Mouse (Mus musculus) neural tube, embryonic 12.5 days (tissue): Measurements from ENCODE around the gene Pgam2. TPM values are rescaled to one million over a fixed set of nuclear protein-coding genes. Genes with fewer than 3 reads are reported as not detected.

Source experiments
- ATAC-seq: fragments of 200-750 bp; cut with Nextera tagmentation; 2 replicates; pipeline ENCODE4 v1.8.0; 2017; ENCODE audit warnings: low read depth, mild to moderate bottlenecking, moderate TSS enrichment, moderate library complexity; ENCODE audit not compliant: low FRiP score
- H3K27ac ChIP-seq: fragments of 300-500 bp; sonication (generic); 2 replicates; pipeline ENCODE4 v1.5.1; 2016
- H3K27me3 ChIP-seq: fragments of 300-500 bp; sonication (generic); replicated peaks from 2 replicates; pipeline ENCODE4 v1.6.1; 2016; ENCODE audit warnings: mild to moderate bottlenecking
- H3K36me3 ChIP-seq: fragments of 300-500 bp; sonication (generic); 2 replicates; pipeline ENCODE4 v1.6.1; 2016; ENCODE audit warnings: mild to moderate bottlenecking
- H3K4me1 ChIP-seq: fragments of 300-500 bp; sonication (generic); 2 replicates; pipeline ENCODE4 v1.6.1; 2016
- H3K4me2 ChIP-seq: fragments of 300-500 bp; sonication (generic); replicated peaks from 2 replicates; pipeline ENCODE4 v1.6.1; 2016; ENCODE audit warnings: mild to moderate bottlenecking
- H3K4me3 ChIP-seq: fragments of 300-500 bp; sonication (generic); 2 replicates; pipeline ENCODE4 v1.5.1; 2016
- H3K9ac ChIP-seq: fragments of 300-500 bp; sonication (generic); 2 replicates; pipeline ENCODE4 v1.6.1; 2016; ENCODE audit warnings: mild to moderate bottlenecking
- H3K9me3 ChIP-seq: fragments of 300-500 bp; sonication (generic); 2 replicates; pipeline ENCODE4 v1.6.1; 2016; ENCODE audit warnings: mild to moderate bottlenecking
- WGBS: fragments of 180-500 bp; shearing (Covaris S2); methylation state at CpG from one replicate; pipeline ENCODE4 v1.1.7; 2016; 5-methylcytosine and 5-hydroxymethylcytosine counted together
- polyA plus RNA-seq: library from polyadenylated mRNA; unstranded; fragments of >200 nt; fragmentation: Nextera tagmentation; extraction: Ambion mirVana; gene quantifications from 2 replicates; pipeline ENCODE4 v1.2.1, GENCODE M21; 2016

Gene Pgam2
- polyA plus RNA-seq: 7.7 and 14.0 TPM in 2 replicates

DNA sequence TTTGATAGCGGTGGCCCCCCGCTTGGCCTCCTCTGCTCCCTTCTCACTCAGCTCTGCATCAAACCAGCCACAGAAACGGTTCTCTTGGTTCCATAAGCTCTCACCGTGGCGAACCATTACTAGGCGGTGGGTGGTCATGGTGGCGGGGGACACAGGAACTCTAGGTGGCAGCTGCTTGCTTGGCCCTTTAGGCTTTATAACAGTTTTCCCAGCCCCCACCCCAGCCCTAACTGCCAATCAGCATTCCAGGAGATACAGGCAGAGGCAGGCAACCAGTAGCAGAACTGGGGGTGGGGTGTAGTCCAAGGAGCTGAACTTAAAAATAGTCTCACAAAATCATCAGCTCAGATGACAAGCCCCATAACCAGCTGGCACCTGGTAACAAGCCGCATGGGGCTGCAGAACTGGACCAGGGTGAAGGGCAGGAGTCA lies at the start of gene Pgam2:
Gene Pgam2, minus strand, starts transcription at position 183 of the 431 bp plus-strand sequence.
- Histone ChIP-seq H3K27me3 (no peaks in the 10 kb centered on the region), H3K27ac (no peak within 1 kb of the TSS), H3K9ac (no peak within 1 kb of the TSS), H3K4me2 (no peak within 1 kb of the TSS), H3K4me1 (no peaks in the 10 kb centered on the region; the same call in 1 of the 2 replicates), H3K4me3 (no peak within 1 kb of the TSS), H3K9me3 (no peaks in the 10 kb centered on the region), H3K36me3 (peaks cover 28% of the 10 kb centered on the region)
- no peak; the same call in 1 of the 2 replicates for ATAC-seq
- WGBS: 62% methylated on average over 8 of the region's 8 CpGs

DNA sequence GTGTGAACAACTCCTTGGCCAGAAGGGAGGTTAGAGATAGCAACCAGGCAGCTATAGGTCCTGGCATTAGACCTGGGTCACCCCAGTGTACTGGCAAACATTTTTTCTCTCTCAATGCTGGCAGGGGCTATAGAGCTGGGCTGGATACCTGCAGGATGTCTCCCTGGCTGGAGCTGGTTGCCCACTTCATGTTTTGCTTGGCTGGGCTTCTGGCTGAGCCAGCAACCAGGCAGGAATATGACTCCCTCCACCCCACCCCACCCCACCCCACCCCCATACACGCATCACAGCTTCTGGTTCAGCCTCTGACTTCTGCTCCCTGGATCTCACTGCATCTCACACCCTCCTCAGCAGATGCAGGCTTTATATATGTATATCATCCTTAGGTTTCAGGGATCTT lies 48.8 kb upstream of the Pgam2 start:
- WGBS: 43% methylated on average over 1 of the region's 1 CpGs
- Histone ChIP-seq H3K4me1 (no peaks in the 10 kb centered on the region), H3K36me3 (no peaks in the 10 kb centered on the region)

DNA sequence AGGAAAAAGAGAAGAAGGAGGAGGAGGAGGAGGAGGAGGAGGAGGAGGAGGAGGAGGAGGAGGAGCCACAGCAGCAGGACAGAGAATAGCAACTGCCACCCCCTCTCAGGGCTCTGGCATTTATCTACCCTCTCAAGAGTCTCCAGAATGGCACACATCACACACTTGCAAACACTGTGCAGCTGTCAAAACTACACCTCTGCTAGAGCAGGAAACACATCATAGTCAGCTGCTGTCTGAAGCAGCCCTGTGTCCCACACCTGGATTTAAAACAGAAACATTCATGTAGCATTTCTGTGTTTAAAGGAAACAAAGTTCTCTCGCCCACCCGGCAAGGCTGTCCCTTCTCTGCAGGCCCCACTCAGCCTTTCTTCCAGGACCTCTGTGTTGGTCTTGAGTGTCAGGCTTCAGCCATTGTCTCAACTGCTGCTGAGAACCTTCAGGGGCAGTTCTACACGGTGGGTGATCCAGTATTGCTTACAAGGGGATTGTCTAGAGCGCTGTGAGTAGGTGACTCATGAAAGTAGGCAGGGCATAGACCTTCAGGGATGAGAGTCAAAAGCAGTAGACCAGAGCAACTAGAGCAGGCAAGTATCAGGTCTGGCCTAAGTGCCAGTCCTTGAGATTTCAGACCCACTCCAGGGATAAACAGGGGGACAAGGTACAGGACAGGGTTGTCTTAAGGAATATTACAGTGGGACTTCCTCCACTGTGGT lies 47.6 kb upstream of the Pgam2 start:
- Histone ChIP-seq H3K4me2 (no peak overlapping the region), H3K27ac (no peak overlapping the region), H3K4me1 (no peaks in the 10 kb centered on the region), H3K36me3 (no peaks in the 10 kb centered on the region), H3K4me3 (no peak overlapping the region), H3K27me3 (no peaks in the 10 kb centered on the region), H3K9ac (no peak overlapping the region), H3K9me3 (no peaks in the 10 kb centered on the region)
- whole genome bisulfite sequencing: 61% methylated on average over 4 of the region's 4 CpGs
- ATAC-seq: no peak

More for the DNA sequence above, 48.8 kb upstream of the Pgam2 start:
- no peak for ATAC-seq
- H3K4me2 ChIP-seq: no peak overlapping the region
- no peaks in the 10 kb centered on the region for H3K27me3 ChIP-seq
- H3K9me3 ChIP-seq: no peaks in the 10 kb centered on the region
- H3K4me3 ChIP-seq: no peak overlapping the region
- no peak overlapping the region for H3K9ac ChIP-seq
- H3K27ac ChIP-seq: no peak overlapping the region

DNA sequence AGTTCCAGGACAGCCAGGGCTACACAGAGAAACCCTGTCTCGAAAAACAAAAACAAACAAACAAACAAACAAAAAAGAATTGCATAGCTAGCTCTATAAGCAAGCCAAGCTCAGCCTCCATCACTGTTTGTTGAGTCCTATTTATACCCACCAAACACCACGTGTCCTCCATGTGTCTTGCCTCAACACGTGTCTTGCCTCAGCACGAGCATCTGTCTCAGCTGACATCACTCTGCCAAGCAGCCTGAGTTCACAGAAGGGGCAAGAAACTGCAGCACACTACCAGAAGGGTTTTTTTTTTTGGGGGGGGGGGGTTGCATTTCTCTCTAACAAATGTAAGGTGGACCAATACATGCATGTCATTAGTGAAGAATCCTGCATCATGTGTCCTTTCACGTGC lies 46.9 kb upstream of the Pgam2 start:
- Histone ChIP-seq H3K27me3 (no peaks in the 10 kb centered on the region), H3K4me1 (no peaks in the 10 kb centered on the region), H3K9me3 (no peaks in the 10 kb centered on the region), H3K4me3 (no peak overlapping the region), H3K9ac (no peak overlapping the region), H3K27ac (no peak overlapping the region), H3K36me3 (no peaks in the 10 kb centered on the region), H3K4me2 (no peak overlapping the region)
- ATAC-seq: no peak
- WGBS: 73% methylated on average over 5 of the region's 5 CpGs

DNA sequence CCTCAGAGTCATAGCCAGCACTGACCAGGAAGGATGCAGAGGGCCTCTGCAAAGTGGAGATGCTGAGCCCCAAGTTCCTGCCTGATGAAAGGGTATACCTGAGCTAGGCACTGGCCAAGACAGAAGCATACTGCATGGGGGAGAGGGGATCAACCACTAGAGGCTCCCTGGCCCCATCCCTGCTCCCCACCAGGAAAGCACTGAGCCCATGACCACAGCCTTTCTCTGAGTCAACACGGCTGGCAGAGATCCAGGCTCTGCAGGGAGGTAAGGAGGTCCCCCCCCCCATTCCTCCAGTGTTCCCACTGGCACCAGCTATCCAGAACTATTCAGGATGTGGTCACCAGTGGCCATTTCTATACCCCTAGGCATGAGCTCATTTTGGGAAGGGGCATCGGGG lies 45.8 kb upstream of the Pgam2 start:
- Histone ChIP-seq H3K27ac (no peak overlapping the region), H3K4me1 (no peaks in the 10 kb centered on the region), H3K4me2 (no peak overlapping the region), H3K9me3 (no peaks in the 10 kb centered on the region), H3K4me3 (no peak overlapping the region), H3K27me3 (no peaks in the 10 kb centered on the region), H3K9ac (no peak overlapping the region), H3K36me3 (no peaks in the 10 kb centered on the region)
- ATAC-seq: no peak
- 75% methylated on average over 2 of the region's 2 CpGs for WGBS

DNA sequence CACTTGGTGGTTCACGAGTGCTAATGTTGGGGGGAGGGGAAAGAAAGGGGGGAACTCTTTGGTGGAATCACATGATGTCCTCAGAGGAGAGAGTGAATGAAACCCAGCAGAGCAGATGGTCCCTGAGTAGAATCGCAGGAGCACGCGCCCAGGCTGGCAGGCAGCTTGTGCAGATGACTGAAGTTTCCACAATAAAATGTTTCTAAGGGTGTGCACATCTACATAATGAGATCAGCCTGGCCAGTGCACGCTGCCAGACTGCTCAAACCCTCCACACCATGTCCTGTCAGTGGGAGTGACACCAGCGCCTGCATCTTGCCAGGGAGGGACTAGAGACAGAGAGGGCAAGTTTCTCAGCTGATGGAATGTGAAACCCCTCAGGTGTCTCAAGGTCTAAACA lies 45.2 kb upstream of the Pgam2 start:
- 59% methylated on average over 6 of the region's 6 CpGs for WGBS
- Histone ChIP-seq H3K9me3 (no peaks in the 10 kb centered on the region), H3K36me3 (no peaks in the 10 kb centered on the region), H3K27ac (no peak overlapping the region), H3K27me3 (no peaks in the 10 kb centered on the region), H3K4me3 (no peak overlapping the region), H3K9ac (no peak overlapping the region), H3K4me1 (no peaks in the 10 kb centered on the region), H3K4me2 (no peak overlapping the region)
- no peak for ATAC-seq

DNA sequence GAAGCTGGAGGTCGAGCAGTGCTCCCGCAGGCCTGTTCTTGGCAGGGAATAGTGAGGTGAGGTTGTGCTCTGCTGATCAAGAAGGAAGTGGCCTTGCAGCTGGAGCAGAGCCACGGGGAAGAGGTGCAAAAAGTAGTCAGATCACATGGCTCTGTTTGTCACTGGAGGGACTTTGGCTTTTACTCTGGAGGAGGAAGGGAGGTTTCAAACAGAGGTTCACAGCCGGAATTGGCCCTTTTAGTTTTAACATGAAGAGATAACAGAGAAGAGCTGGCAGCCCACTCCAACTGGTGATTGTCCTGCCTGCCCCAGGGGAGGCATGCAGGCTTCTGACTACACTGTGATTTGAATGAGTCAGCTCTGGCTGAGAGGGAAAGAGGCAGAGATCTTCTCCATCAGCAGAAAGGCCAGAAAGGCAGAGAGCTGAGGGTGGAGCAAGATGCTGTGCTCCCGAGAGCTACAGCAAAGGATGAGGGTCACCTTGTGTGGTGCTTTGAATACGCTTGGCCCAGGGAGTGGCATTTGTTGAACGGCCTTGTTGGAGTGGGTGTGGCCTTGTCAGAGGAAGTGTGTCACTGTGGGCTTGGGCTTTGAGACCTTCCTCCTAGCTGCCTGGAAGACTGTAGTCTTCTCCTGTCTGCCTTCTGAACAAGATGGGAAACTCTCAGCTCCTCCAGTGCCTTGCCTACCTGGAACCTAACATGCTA lies 43.3 kb upstream of the Pgam2 start:
- Histone ChIP-seq H3K36me3 (no peaks in the 10 kb centered on the region), H3K9ac (no peak overlapping the region), H3K27ac (no peak overlapping the region), H3K4me3 (no peak overlapping the region), H3K9me3 (no peaks in the 10 kb centered on the region), H3K4me2 (no peak overlapping the region), H3K27me3 (no peaks in the 10 kb centered on the region), H3K4me1 (no peaks in the 10 kb centered on the region)
- no peak for ATAC-seq
- WGBS: 80% methylated on average over 7 of the region's 7 CpGs

DNA sequence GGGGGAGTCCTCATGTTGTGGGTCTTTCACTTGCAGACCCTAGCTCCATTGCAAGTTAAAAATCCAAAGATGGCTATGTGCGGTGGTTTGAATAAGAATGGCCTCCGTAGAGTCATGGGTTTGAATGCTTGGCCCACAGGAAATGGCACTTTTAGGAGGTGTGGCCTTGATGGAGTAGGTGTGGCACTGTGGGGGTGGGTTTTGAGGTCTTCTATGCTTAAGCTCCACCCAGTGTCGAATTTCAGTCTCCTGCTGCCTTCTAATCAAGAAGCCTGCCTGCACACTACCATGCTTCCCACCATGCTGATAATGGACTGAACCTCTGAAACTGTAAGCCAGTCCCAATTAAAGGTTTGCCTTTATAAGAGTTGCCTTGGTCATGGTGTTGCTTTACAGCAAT lies 39.6 kb upstream of the Pgam2 start:
- Histone ChIP-seq H3K27ac (no peak overlapping the region), H3K4me1 (no peaks in the 10 kb centered on the region), H3K4me2 (no peak overlapping the region), H3K27me3 (no peaks in the 10 kb centered on the region), H3K36me3 (no peaks in the 10 kb centered on the region), H3K9me3 (no peaks in the 10 kb centered on the region), H3K4me3 (no peak overlapping the region), H3K9ac (no peak overlapping the region)
- no peak for ATAC-seq
- 89% methylated on average over 3 of the region's 3 CpGs for WGBS

DNA sequence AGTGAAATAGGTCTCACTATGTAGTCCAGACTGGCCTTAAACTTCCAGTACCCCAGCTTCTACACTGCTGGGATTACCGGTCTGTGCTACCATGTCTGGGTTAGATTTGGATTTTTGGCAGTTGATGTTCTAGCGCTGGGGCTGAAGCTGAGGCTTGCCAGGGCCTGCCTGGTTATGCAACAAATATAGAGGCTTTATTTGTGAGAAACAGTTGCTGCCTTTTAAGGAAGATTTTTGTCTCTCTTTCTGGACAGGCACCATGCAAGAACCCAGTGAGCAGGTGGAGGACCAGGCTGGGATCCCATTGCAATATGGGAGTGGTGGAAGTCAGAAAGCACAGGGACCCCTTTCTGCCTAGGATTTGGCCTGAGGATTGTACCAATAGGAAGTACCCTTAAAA lies 38.2 kb upstream of the Pgam2 start:
- no peak overlapping the region for H3K27ac ChIP-seq
- 100% methylated on average over 2 of the region's 2 CpGs for WGBS
- H3K9me3 ChIP-seq: no peaks in the 10 kb centered on the region
- H3K4me1 ChIP-seq: peaks cover 6% of the 10 kb centered on the region
- ATAC-seq: no peak
- no peaks in the 10 kb centered on the region for H3K36me3 ChIP-seq
- H3K4me2 ChIP-seq: no peak overlapping the region
- H3K27me3 ChIP-seq: no peaks in the 10 kb centered on the region
- no peak overlapping the region for H3K4me3 ChIP-seq
- H3K9ac ChIP-seq: no peak overlapping the region

DNA sequence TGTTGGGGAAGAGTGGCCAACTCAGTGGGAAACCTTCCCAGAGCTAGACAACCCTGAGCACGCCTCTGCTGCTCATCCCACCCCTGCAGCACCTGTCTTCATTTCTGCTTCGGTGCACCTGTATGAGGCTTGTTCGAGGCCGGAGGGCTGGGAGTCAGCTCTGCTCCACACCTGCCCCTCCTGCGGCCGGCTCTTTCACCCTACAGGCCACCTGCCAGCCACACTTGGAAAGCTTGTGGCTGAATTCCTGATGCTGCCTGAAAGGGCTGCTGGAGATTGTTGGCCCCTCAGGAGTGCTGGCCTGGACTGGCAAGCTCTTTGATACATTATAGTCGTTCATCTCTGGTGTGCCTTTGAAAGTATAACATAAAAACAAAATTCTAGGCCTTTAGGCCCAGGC lies 36.8 kb upstream of the Pgam2 start:
- ATAC-seq: no peak
- Histone ChIP-seq H3K27me3 (no peaks in the 10 kb centered on the region), H3K4me3 (no peak overlapping the region), H3K36me3 (no peaks in the 10 kb centered on the region), H3K4me2 (no peak overlapping the region), H3K4me1 (peaks cover 6% of the 10 kb centered on the region), H3K9me3 (no peaks in the 10 kb centered on the region), H3K27ac (no peak overlapping the region), H3K9ac (no peak overlapping the region)
- WGBS: 81% methylated on average over 7 of the region's 7 CpGs

DNA sequence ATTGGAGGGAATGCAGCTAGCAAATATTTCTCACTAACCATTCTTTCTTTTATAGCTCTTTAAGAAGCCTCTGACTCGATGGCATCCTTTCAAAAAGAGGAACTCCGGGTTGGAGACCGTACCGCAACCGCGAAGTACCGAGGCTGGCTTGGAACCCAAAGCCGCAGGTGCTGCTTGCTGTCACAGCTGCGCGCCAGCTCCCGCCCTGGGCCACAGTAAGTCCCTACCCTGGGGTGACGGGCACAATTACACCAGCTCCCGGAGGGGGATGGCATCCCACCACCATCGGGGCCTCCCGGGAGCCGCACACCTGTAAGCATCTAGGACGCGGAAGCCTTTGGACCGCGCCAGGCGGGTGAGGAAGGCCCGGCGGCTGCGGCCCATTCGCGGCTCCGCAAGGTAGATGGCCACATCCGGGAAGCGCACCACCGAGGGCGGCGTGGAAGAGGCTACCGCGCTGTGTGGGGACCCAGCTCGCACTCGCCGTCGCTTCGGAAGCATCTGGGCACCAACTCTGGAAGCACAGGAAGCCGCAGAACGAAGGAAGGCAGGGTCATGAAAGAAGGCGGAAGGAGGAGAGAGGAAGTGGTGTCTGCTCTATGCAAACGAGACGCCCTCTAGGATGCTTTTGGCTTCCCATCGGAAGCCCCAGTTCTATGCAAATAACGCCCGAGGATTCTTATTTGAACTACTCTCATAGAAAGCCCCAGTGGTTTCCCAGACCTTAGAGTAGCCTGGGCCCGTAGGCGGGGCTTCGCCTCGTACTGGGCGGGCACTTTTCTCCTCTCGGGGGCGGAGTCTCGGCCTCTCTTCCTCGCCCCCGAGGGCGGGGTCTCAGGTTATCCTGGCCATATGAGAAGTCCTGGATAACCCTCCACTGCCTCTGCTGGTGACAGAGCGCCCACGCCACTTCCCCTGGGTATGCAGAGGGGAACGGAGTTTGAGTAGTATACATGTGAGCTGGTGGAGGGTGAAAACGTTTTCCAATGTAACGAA lies 34.0 kb upstream of the Pgam2 start, which contains the start of gene Polm:
Gene Polm, minus strand, starts transcription at position 766 of the 996 bp plus-strand sequence.
- Histone ChIP-seq H3K4me2 (peak within 1 kb of the TSS; percentile 90), H3K9me3 (no peaks in the 10 kb centered on the region), H3K4me1 (peaks cover 6% of the 10 kb centered on the region), H3K9ac (peak within 1 kb of the TSS; percentile 74), H3K36me3 (no peaks in the 10 kb centered on the region), H3K4me3 (peak within 1 kb of the TSS; percentile 70), H3K27ac (peak within 1 kb of the TSS; percentile 26; the same call in 1 of the 2 replicates), H3K27me3 (no peaks in the 10 kb centered on the region)
- peak; percentile 94 for ATAC-seq
- WGBS: under 1% methylated on average over 63 of the region's 63 CpGs

DNA sequence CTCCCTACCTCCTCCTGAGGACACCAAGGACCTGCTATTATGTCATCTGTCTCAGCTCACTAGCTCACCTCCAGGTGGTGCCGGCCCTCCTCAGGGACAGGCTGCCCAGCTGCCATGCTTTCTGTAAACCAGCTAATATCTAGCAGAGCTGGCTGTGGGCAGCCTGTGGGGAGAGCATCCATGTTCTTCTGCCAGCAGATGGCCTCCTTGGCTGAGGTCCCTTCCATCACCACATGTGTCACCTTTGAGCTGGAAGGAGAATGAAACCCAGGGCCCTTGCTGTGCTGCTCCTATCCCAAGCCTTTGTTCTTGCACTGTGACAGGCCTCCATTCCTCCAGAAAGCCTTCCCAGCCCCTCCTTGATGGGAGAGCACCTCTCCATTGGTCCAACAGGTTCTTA lies 32.6 kb upstream of the Pgam2 start:
- no peaks in the 10 kb centered on the region for H3K27me3 ChIP-seq
- H3K9ac ChIP-seq: no peak overlapping the region
- ATAC-seq: no peak
- H3K4me3 ChIP-seq: no peak overlapping the region
- H3K9me3 ChIP-seq: no peaks in the 10 kb centered on the region
- H3K4me1 ChIP-seq: peaks cover 6% of the 10 kb centered on the region
- H3K27ac ChIP-seq: no peak overlapping the region
- 58% methylated on average over 1 of the region's 1 CpGs for WGBS
- H3K36me3 ChIP-seq: peaks cover 12% of the 10 kb centered on the region; the same call in 1 of the 2 replicates
- H3K4me2 ChIP-seq: no peak overlapping the region
